Mouse (Mus musculus) CH12.LX (cell line): Measurements from ENCODE around the gene Tmem209. TPM values are rescaled to one million over a fixed set of nuclear protein-coding genes. Genes with fewer than 3 reads are reported as not detected.

Experiments
- DNase-seq: peaks from one replicate; pipeline ENCODE4 v3.0.0-alpha.2; 2013; ENCODE audit errors: extremely low read depth
- H3K27ac ChIP-seq: 2 replicates; pipeline ENCODE4 v1.5.1; 2012; ENCODE audit warnings: low read depth, mild to moderate bottlenecking, control low read depth, moderate library complexity; ENCODE audit not compliant: insufficient read depth
- H3K27me3 ChIP-seq: replicated peaks from 2 replicates; pipeline ENCODE3; 2012; ENCODE audit warnings: inconsistent platforms
- H3K36me3 ChIP-seq, 2 experiments: replicated peaks in 1 of 2; 2 replicates each; pipeline versions ENCODE3 to v1.6.1; 2012; ENCODE audit warnings: inconsistent platforms in 1 of 2, low read length in 1 of 2, mild to moderate bottlenecking in 1 of 2, mixed read lengths in 1 of 2, moderate library complexity in 1 of 2; ENCODE audit not compliant: control insufficient read depth in 1 of 2, insufficient read depth in 1 of 2
- H3K4me1 ChIP-seq, 2 experiments: 2 replicates each; pipeline ENCODE4 v1.6.1; 2012; ENCODE audit warnings: inconsistent platforms in 1 of 2, moderate library complexity in 1 of 2; ENCODE audit not compliant: insufficient read depth in 2 of 2, control insufficient read depth in 1 of 2
- H3K4me2 ChIP-seq: 2 replicates; pipeline ENCODE4 v1.6.1; 2012; ENCODE audit warnings: low read depth, mild to moderate bottlenecking, control low read depth; ENCODE audit not compliant: poor library complexity, insufficient read depth, severe bottlenecking
- H3K4me3 ChIP-seq, 3 experiments: fragments of 150-350 bp in 1 of 3; sonication (generic) in 1 of 3; replicated peaks in 1 of 3; 2 replicates each; pipeline versions ENCODE3 to v1.5.1; 2011 to 2012; ENCODE audit warnings: low read depth in 2 of 3, low read length in 2 of 3, mild to moderate bottlenecking in 2 of 3, moderate library complexity in 2 of 3, control low read depth in 1 of 3, improper control_type of control experiment in 1 of 3, inconsistent platforms in 1 of 3, mixed read lengths in 1 of 3; ENCODE audit not compliant: poor library complexity in 1 of 3
- H3K79me2 ChIP-seq: replicated peaks from 2 replicates; pipeline ENCODE4 v1.6.1; 2012; ENCODE audit warnings: mild to moderate bottlenecking, moderate library complexity; ENCODE audit not compliant: control insufficient read depth, poor library complexity, insufficient read depth, severe bottlenecking; ENCODE audit errors: extremely low read depth
- H3K9ac ChIP-seq: 2 replicates; pipeline ENCODE4 v1.6.1; 2012; ENCODE audit warnings: low read depth, mild to moderate bottlenecking, control low read depth, moderate library complexity; ENCODE audit not compliant: insufficient read depth
- H3K9me3 ChIP-seq: replicated peaks from 2 replicates; pipeline ENCODE3; 2012; ENCODE audit warnings: low read length, inconsistent platforms, mixed read lengths
- E2F4 ChIP-seq: IDR thresholded peaks from 2 replicates; pipeline ENCODE4 v1.6.1; 2011; ENCODE audit warnings: low read depth, low read length, improper control_type of control experiment; ENCODE audit not compliant: insufficient replicate concordance
- EP300 ChIP-seq: IDR thresholded peaks from 2 replicates; pipeline ENCODE4 v1.6.1; 2011; ENCODE audit warnings: low read length, improper control_type of control experiment
- ETS1 ChIP-seq: conservative IDR thresholded peaks from 2 replicates; pipeline ENCODE4 v1.6.1; 2012; ENCODE audit warnings: low read depth, mild to moderate bottlenecking, inconsistent platforms, low read length, improper control_type of control experiment, moderate library complexity
- GABPA ChIP-seq: IDR thresholded peaks from 2 replicates; pipeline ENCODE4 v1.6.1; 2012; ENCODE audit warnings: low read depth, low read length, improper control_type of control experiment, inconsistent platforms; ENCODE audit not compliant: insufficient replicate concordance
- HCFC1 ChIP-seq: IDR thresholded peaks from 2 replicates; pipeline ENCODE4 v1.6.1; 2012; ENCODE audit warnings: low read depth, mild to moderate bottlenecking, inconsistent platforms, low read length, improper control_type of control experiment
- IRF4 ChIP-seq: IDR thresholded peaks from 2 replicates; pipeline ENCODE4 v1.6.1; 2014; ENCODE audit warnings: low read depth, mild to moderate bottlenecking, inconsistent platforms, low read length, improper control_type of control experiment
- JUND ChIP-seq: conservative IDR thresholded peaks from 2 replicates; pipeline ENCODE4 v1.6.1; 2011; ENCODE audit warnings: low read depth, low read length, improper control_type of control experiment
- KAT2A ChIP-seq: IDR thresholded peaks from 2 replicates; pipeline ENCODE4 v1.6.1; 2012; ENCODE audit warnings: low read length, improper control_type of control experiment, inconsistent platforms; ENCODE audit not compliant: insufficient replicate concordance
- MAFK ChIP-seq: IDR thresholded peaks from 2 replicates; pipeline ENCODE4 v1.6.1; 2011; ENCODE audit warnings: low read length, improper control_type of control experiment; ENCODE audit not compliant: insufficient replicate concordance
- MAZ ChIP-seq: IDR thresholded peaks from 2 replicates; pipeline ENCODE4 v1.6.1; 2012; ENCODE audit warnings: low read depth, mild to moderate bottlenecking, inconsistent platforms, low read length, improper control_type of control experiment, moderate library complexity
- MEF2A ChIP-seq: IDR thresholded peaks from 2 replicates; pipeline ENCODE4 v1.6.1; 2014; ENCODE audit warnings: low read depth, mild to moderate bottlenecking, inconsistent platforms, low read length, improper control_type of control experiment, borderline replicate concordance
- MYC ChIP-seq: IDR thresholded peaks from 2 replicates; pipeline ENCODE4 v1.6.1; 2011; ENCODE audit warnings: low read depth, mild to moderate bottlenecking, improper control_type of control experiment, low read length
- NELFE ChIP-seq: IDR thresholded peaks from 2 replicates; pipeline ENCODE4 v1.6.1; 2011; ENCODE audit warnings: low read depth, low read length, improper control_type of control experiment
- NRF1 ChIP-seq: IDR thresholded peaks from 2 replicates; pipeline ENCODE4 v1.6.1; 2014; ENCODE audit warnings: low read depth, mild to moderate bottlenecking, inconsistent platforms, low read length, improper control_type of control experiment, moderate library complexity
- PAX5 ChIP-seq: IDR thresholded peaks from 2 replicates; pipeline ENCODE4 v1.6.1; 2012; ENCODE audit warnings: low read length, inconsistent platforms, mixed read lengths
- POLR2A ChIP-seq: IDR thresholded peaks from 2 replicates; pipeline ENCODE4 v1.6.1; 2011; ENCODE audit warnings: low read depth, mild to moderate bottlenecking, improper control_type of control experiment, low read length
- SIN3A ChIP-seq: IDR thresholded peaks from 2 replicates; pipeline ENCODE4 v1.6.1; 2012; ENCODE audit warnings: low read length, improper control_type of control experiment, inconsistent platforms
- SMC3 ChIP-seq: IDR thresholded peaks from 2 replicates; pipeline ENCODE4 v1.6.1; 2011; ENCODE audit warnings: low read depth, low read length, improper control_type of control experiment
- TBP ChIP-seq: conservative IDR thresholded peaks from 2 replicates; pipeline ENCODE4 v1.6.1; 2011; ENCODE audit warnings: low read depth, low read length, improper control_type of control experiment
- ZC3H11A ChIP-seq: IDR thresholded peaks from 2 replicates; pipeline ENCODE4 v1.6.1; 2012; ENCODE audit warnings: low read depth, mild to moderate bottlenecking, inconsistent platforms, low read length, improper control_type of control experiment
- dilution Hi-C: fragments of 300-500 bp; cut with MboI; formaldehyde crosslinking; loops from 2 replicates; pipeline ENCODE4 v1.14.3; 2020; ENCODE audit warnings: low sequenced_read_pairs; ENCODE audit not compliant: extremely low pct_unique_long_range_greater_than_20kb, extremely low pct_ligation_motif_present
- in situ Hi-C: fragments of 300-500 bp; cut with MboI; formaldehyde crosslinking; loops from 3 replicates; pipeline ENCODE4 v1.14.3; 2019; ENCODE audit warnings: low sequenced_read_pairs, low pct_ligation_motif_present, low pct_unique_long_range_greater_than_20kb, mixed read lengths
- polyA plus RNA-seq: library from polyadenylated mRNA; unstranded; fragments of >175 nt; gene quantifications from 2 replicates; pipeline ENCODE4 v1.2.1, GENCODE M21; 2012; ENCODE audit warnings: low read depth; ENCODE audit not compliant: insufficient read length
- total RNA-seq, 2 experiments: library from RNA; depleted of rRNA; stranded (reverse); fragments of 300-350 nt in 1 of 2; fragments of >200 nt in 1 of 2; gene quantifications; 2 replicates each; pipeline ENCODE4 v1.2.3; 2012 to 2014

The Tmem209 gene
- total and polyA plus RNA-seq, 3 experiments: 27.1 to 59.2 (median 53.3) TPM

DNA sequence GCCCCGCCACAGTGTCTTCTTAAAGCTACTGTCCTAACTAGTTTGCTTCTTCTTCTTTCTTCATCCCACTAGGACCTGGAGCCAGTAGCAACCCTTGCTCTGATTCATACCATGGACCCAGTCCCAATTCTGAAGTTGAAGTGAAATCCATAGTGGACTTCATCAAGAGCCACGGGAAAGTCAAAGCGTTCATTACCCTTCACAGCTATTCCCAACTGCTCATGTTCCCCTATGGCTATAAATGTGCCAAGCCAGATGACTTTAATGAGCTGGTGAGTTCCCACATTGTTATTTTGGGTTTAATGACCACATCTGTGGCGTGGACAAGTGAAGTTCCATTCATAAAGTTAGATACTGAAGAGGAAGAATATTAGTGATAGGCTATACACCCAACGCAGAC is 44.5 kb upstream of the Tmem209 start:
- Histone ChIP-seq H3K36me3 (no peaks in the 10 kb centered on the region), H3K79me2 (no peaks in the 10 kb centered on the region), H3K27me3 (no peaks in the 10 kb centered on the region), H3K9ac (no peak overlapping the region), H3K4me1 (peaks cover 0 to 2% of the 10 kb centered on the region in 2 experiments; a peak in 2 of 4 replicates), H3K4me2 (no peak overlapping the region), H3K4me3 (no peak overlapping the region), H3K9me3 (no peaks in the 10 kb centered on the region), H3K27ac (no peak overlapping the region)
- no peak for TF ChIP-seq MYC
- no peak for TF ChIP-seq MAZ
- no peak for TF ChIP-seq NELFE
- no peak for TF ChIP-seq NRF1
- no peak for TF ChIP-seq SMC3
- TF ChIP-seq IRF4: no peak
- no peak for TF ChIP-seq TBP
- TF ChIP-seq PAX5: no peak
- TF ChIP-seq HCFC1: no peak
- no peak for TF ChIP-seq EP300
- dilution Hi-C loops: no loop called here
- in situ Hi-C loops: no loop called here
- DNase-seq: no peak

DNA sequence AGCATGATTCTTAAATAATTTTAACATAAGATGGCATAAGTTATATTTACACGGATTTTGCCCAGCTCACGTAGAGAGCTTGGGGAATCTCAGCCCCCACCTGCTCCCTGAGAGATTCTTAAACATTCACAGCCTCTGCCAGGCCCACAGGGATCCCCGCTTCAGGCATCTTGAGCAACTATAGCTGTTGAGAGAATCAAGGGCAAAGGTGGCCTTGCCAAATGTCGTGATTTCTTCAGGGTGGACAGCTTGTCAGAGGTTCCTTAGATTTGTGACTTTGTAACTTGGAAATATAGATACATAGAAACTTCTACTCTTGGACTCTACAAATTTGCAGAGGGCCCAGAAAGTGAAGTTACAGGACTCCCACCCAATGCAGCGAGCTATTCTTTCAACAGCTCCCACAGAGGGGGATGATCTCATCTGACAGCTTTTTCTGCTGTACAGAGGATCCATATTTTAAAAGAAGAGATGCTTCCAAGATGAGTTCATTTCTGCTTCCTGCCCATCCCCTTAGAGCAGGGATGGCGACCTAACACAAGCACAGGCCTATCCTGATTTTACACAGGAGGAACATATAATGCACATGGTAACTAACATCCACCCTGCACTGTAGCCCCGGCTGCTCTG is 43.9 kb upstream of the Tmem209 start:
- H3K79me2 ChIP-seq: no peaks in the 10 kb centered on the region
- TF ChIP-seq ETS1 (no peak), MAFK (no peak), MYC (no peak), JUND (no peak), POLR2A (no peak)
- peaks cover 0 to 2% of the 10 kb centered on the region in 2 experiments; a peak in 2 of 4 replicates for H3K4me1 ChIP-seq
- no peak overlapping the region for H3K4me2 ChIP-seq
- dilution Hi-C loops (no loop called here), in situ Hi-C loops (no loop called here)
- H3K27ac ChIP-seq: no peak overlapping the region
- no peaks in the 10 kb centered on the region for H3K36me3 ChIP-seq
- no peak overlapping the region for H3K4me3 ChIP-seq
- no peak overlapping the region for H3K9ac ChIP-seq
- DNase-seq: no peak
- H3K9me3 ChIP-seq: no peaks in the 10 kb centered on the region
- no peaks in the 10 kb centered on the region for H3K27me3 ChIP-seq

DNA sequence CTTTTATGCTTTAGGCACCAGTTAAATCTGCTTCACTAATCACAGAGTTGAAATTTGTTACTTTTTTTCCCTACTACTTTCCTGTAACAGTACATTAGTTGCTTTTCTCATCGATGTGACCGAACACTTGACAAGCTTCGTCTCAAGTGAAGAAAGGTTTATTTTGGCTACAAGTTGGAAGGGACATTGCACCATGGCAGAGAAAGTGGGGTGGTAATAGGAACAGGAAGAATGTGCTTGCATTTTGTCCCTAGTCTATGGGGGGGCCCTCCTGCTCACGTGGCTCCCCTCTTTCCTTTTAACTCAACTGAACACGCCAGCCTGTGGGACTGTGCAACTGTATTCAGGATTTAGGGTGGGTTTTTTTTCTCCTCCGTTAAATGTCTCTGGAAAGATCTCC is 43.0 kb upstream of the Tmem209 start:
- DNase-seq: no peak
- Histone ChIP-seq H3K9me3 (no peaks in the 10 kb centered on the region), H3K4me1 (peaks cover 0 to 2% of the 10 kb centered on the region in 2 experiments; a peak in 2 of 4 replicates), H3K27ac (no peak overlapping the region), H3K27me3 (no peaks in the 10 kb centered on the region), H3K4me2 (no peak overlapping the region), H3K4me3 (no peak overlapping the region), H3K79me2 (no peaks in the 10 kb centered on the region), H3K9ac (no peak overlapping the region), H3K36me3 (no peaks in the 10 kb centered on the region)
- dilution Hi-C loops (no loop called here), in situ Hi-C loops (no loop called here)
- TF ChIP-seq KAT2A (no peak), MEF2A (no peak), SIN3A (no peak), GABPA (no peak), ETS1 (no peak), E2F4 (no peak), ZC3H11A (no peak), POLR2A (no peak)
